Mouse (Mus musculus) erythroblast, adult 5-6 weeks (primary cell): ENCODE measurements around the gene Borcs6. TPM values are rescaled to one million over a fixed set of nuclear protein-coding genes. Genes with fewer than 3 reads are reported as not detected.

Source experiments
- ATAC-seq: replicated peaks from 2 replicates; pipeline ENCODE4 v1.8.0; 2016; ENCODE audit warnings: moderate number of reproducible peaks, mild to moderate bottlenecking, moderate TSS enrichment, inconsistent platforms; ENCODE audit not compliant: poor library complexity, low FRiP score, severe bottlenecking
- total RNA-seq, 2 experiments: library from RNA; stranded (forward) in 1 of 2; stranded (reverse) in 1 of 2; fragments of 150-400 nt in 1 of 2; fragments of 200-764, 138-1000 nt in 1 of 2; gene quantifications; 2 replicates each; pipeline versions ENCODE4 v1.2.3 to v1.2.4; 2015 to 2017; ENCODE audit warnings: low replicate concordance in 2 of 2

Gene Borcs6
- total RNA-seq (2015; ENCODE audit: low replicate concordance) (2.5 and 3.1 TPM in 2 replicates), total RNA-seq (2017; ENCODE audit: low replicate concordance) (1.0 and 4.7 TPM in 2 replicates)

DNA sequence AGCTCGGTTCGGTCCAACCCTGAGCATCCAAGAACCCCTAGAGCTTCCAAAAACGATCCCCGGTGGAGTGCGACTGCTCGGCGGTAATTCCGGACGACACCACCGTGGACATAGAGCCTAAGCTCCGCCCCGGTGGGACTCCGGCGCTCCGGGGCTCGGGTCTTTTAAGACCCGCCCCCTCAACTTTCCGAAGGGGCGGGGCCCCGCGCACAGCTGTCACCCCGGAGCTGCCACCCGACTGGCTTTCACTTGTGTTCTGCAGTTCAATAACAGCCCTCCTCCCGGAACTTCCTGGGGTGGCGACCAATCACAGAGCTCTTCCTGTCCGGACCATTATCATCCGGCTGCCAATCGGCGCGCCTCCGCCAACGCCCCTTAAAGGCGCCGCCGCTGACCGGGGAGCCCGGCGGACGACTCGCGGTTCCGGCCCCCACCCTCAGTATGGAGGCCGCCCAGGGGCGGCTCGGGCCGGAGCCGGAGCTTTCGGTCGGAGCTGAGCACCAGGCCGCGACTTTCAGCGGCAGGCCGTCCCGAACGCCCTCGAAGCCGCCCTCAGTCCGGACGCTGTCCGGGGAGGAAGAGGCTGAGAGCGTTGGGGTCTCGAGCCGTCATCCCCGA is at the start of gene Borcs6:
Gene Borcs6, plus strand, starts transcription at position 361 of the 618 bp plus-strand sequence.
- ATAC-seq, result peak; percentile 81

DNA sequence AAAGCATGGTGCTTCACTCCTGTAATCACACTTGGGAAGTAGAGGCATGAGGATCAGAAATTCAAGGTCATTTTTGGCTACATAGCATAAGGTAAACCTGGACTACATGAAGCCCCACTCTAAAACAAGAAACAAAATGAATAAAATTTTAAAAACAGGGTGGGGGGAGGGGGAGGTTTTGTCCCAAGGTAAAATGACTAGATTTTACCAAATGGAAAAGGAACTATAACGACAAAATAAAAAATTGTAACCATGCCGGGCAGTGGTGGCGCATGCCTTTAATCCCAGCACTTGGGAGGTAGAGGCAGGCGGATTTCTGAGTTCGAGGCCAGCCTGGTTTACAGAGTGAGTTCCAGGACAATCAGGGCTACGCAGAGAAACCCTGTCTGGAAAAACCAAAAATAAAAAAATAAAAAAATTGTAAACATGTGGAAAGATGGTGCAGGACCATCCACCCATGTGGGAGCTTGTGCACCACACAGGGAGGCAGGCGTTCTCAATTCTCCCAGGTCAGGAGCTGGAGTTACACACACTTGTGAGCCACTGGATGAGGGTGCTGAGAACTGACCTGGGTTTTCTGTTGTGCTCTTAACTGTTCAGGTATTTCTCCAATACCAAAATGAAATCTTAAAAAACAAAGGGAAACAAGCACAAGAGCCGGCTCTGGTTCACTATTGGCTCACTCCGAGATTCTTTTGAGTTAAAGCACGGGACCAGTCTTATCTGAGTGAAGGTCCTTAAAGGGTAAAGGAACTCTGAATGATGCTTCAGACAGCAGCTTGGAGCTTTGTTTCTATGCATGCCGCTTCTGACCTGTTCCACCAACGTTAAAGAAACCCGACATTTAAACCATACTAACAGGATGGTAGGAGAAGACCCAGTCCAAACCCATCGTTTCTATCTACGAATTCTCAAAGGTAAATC is 48.9 kb upstream of the Borcs6 start:
- ATAC-seq, result no peak

DNA sequence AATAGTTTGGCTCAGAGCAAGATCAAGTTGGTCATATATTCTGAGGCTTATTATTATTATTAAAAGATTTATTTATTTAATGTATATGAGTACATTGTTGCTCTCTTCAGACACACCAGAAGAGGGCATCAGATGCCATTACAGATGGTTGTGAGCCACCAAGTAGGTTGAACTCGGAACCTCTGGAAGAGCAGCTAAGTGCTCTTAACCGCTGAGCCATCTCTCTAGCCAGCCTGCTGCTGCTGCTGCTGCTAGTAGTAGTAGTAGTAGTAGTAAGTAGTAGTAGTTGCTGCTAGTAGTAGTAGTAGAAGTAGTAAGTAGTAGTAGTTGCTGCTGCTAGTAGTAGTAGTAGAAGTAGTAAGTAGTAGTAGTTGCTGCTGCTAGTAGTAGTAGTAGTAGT is 48.1 kb upstream of the Borcs6 start:
- ATAC-seq, result peak; percentile 21

DNA sequence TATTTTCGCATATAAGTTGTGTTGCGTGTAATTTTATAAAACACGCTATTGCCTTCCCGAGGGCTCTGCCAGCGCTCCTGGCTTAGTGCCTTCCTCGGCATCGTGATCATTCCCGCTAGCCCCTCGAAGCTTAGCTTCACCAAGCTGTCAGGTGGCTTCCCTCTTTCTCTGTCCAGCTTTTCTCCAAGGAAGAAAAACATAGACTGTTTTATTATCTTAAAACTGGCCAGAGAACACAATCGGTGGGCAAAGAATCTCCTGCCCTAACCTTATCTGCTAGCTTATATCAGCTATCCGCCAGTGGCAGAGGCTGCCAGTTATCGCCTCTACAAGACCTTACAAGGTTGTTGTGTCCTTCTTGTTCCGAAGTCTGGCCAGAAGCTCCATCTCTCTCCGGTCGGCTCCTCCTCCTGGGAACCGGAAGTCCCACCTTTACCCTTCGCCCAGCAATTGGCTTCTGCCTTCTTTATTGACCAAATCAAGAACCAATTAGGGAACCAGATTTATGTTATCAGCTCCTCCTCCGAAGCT is 47.4 kb upstream of the Borcs6 start:
- ATAC-seq, result peak; percentile 80

DNA sequence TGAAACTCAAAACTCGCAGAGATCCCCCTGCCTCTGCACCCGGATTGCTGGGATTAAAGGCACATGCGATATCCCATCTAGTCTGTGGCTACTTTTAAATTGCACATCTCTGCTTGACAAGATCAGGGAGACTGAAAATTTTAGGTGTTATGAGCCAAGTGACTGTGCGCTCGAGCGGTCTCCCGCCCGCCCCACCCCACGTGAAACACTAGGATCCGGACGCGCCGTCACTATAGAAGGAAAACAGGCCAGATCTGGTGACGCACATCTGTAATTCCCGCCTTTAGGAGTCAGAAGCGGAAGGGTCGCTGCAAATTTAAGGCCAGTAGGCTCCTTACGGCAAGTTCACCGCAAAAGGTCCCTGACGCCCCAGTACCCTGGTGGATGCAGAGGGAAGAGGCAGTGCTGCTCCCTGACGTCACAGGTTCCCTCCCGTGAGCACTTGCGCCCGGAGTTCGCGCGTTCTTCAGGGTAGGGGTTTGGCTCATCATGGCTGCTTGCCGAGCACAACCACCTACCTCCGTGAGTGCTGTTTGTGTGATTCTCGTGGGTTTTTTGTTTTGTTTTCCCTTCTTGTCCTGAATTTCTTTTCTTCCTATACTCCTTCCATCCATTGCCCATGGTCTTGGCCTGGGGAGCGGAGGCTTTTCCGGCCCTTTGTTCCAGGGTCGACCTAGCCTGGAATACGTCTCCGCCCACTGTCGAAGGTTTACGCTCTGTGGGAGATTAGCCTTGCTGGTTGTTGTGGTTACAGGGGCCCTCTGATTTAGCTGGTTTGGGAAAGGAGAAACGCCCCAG is 43.7 kb upstream of the Borcs6 start, which contains the start of gene Ctc1:
Gene Ctc1, plus strand, starts transcription at position 268 of the 798 bp plus-strand sequence.
- ATAC-seq, result peak; percentile 88

DNA sequence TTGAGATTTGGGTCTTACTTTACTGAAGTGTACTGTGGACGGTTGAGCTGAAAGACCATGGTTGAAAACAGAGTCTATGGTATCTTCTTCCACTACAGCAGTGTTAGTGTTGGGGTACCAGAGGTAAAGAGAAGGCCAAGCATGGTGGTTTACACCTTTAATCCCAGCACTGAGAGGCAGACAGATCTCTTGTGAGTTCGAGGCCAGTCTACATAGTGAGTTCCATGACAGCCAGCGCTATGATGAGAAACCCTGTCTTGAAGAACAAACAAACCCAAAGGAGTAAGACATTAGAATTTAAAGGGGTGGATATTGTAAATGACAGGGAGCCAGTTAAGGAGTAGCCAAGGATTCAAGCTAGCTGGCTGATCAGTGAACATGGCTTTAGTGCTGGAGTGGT is 42.8 kb upstream of the Borcs6 start:
- ATAC-seq, result no peak

DNA sequence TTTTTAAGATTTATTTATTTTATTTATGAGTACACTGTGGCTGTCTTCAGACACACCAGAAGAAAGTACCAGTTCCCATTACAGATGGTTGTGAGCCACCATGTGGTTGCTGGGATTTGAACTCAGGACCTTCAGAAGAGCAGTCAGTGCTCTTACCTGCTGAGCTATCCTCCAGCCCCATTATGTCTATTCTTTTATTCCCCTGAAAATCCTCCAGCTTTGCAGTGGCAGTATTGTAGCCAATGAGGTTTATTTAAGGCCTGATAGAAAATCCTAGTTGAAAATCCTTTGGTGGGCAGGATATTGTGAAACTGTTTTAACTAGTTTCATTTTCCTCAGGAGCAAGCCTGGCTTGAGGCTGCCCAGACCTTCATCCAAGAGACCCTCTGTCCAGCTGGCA is 38.8 kb upstream of the Borcs6 start:
- ATAC-seq, result no peak

DNA sequence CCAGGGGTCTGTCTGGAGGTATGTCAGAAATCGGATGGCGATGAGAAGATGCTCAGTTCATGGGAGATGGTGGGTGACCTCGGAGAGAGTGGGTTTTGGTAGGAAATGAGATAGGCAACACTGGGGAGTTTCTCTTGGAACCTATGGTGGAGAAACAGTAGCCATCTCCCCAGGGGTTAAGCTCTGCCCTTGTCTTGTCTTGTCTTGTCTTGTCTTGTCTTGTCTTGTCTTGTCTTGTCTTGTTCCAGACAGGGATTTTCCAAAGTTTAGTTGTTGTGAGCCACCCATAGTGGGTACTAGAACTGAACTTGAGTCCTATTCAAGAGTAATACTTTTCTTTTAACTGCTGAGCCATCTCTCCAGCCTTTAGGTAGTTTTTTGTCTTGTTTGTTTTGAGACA is 33.0 kb upstream of the Borcs6 start:
- no peak for ATAC-seq

DNA sequence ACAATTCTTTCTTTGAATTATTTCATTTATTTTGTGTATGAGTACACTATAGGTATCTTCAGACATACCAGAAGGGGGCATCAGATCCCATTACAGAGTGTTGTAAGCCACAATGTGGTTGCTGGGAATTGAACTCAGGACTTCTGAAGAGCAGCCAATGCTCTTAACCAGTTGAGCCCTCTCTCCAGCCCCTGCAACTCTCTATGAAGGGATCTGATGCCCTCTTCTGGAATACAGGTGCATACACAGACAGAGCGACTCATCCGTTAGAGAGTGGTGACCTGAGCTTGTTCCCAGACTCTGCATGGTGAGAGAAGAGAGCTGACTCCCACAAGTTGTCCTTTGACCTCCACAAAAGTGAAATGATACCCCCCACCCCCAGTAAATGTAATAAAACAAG is 30.7 kb upstream of the Borcs6 start:
- ATAC-seq, result peak; percentile 50; the same call in 1 of the 2 replicates

DNA sequence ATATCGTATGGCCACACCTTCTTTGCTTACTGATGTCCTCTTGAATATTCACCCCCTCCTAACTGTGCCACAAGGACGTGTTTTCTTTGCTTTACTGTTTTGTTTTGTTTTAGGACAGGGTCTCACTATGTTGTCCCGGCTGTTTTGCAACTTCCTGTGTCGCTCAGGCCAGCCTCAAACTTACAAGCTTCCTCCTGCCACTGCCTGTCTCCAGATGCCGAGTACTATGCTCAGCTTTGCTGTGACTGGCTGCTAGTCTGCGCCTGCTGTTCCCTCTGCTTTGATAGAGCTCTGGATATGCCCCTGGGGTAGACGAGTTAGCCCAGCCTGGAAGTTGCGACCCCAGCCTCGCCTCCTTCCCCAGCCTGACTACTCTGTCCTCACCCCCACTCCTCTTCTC is 26.0 kb upstream of the Borcs6 start:
- ATAC-seq, result no peak

DNA sequence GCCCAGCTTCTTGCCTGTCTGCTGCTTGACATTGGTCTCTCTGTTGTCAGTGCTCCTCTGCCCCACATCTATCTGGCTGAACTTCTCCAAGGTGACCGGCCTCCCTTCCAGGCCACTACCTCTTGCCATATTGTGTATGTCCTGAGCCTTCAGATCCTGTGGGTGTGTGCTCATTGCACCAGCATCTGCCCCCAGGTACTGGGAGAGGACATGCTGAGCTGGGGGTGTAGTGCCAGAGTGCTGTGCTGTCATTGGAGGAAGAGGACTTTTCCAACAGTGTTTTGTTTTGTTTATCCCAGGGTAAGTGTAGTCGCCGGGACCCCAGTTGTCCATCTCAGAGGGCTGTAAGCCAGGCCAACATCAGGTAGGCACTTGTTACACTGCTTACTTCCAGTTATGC is 24.9 kb upstream of the Borcs6 start:
- ATAC-seq, result no peak

DNA sequence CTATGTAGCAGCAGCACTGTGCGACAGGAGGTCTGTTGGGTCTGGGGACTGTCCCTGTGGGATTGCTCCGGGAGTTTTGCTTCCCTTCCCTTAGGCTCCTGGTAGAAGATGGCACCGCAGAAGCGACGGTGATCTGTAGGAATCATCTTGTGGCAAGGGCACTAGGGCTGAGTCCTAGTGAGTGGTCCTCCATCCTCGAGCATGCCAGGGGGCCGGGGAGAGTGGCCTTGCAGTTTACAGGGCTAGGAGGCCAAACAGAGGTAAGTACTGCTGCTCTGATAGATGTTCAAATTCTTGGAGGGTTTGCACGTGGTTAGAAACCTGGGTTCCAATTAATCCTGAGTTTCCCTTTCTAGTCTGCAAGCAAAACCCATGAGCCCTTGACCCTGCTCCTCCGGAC is 24.1 kb upstream of the Borcs6 start:
- ATAC-seq, result no peak

DNA sequence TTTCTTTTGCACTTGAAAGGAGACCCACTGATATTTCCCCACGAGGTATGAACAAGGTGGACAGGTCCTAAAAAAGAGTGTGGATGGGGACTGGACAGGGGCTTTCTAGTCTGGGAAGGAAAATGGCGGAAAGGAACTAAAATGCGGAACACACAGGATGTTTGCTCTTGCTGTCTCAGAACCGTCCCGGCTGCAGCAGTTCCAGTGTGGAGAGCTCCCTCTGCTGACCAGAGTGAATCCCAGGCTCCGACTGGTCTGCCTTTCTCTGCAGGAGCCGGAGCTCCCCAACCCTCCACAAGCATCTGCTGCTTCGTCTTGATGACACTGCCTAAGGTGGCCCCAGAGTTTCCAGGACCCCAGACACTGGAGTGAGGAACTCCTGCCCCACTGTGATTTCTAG is 23.7 kb upstream of the Borcs6 start:
- peak; percentile 57 for ATAC-seq

DNA sequence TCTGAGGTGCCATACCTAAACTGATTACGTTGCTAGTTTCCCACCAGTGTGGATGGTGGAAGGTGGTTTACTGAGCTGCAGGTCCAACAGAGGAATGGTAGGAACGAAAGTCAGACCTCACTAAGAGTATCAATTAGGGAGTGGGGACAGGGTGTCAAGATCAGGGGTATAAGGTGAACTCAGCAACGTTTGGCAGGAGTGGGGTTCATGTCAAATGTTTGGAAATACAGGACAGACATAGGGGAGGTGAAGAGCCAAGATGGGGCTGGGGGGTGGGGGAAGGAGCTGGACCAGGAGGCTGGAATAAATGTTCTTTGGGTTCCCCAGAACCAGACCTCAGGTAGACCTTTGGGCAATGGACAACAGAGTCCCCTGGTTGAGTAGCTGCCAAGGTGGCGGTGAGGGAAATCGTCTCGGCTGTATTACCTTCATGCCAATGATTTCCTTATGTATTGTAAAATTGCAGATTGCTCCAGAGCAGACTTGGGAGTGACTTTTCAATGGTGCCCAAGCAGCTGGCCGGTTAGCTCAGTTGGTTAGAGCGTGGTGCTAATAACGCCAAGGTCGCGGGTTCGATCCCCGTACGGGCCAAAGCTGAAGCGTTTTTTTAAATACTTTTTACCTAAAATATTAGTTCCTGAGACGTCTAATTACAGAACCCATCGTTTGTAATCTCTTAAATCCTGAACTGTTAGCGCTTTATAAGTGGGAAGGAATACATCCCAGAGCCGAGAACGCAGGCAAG is 22.9 kb upstream of the Borcs6 start:
- no peak for ATAC-seq

DNA sequence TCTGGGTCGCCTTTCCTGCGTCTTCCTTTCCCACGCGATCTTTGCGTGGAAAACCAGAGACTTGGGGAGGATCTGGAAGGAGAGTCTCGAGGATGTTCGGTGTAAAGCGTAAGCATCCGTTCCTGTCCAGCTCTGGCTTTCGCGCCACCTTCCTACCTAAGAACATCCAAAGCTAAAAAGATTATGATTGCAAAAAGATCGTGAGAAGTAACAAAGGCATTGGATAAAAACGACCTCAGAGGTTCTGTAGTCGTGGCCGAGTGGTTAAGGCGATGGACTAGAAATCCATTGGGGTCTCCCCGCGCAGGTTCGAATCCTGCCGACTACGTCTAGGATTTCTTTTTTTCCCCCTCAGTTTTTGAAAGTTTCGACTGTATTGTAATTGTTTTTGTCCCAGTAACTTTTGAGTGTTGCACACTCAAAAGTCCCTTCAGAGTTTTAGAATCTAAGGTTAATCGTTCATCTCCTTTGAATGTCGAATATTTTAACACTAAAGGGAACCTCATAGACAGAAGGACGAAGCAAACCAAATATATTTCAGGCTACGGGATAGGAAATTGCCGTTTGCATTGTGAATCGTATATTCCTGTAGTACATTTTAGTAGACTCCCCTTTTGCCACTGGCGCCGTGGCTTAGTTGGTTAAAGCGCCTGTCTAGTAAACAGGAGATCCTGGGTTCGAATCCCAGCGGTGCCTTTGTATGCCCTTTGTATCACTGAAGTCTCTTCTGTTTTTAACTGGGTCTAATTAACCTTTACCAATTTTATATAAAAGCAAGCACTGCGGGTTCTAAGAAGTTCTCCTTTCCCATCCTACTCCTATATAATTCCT is 22.1 kb upstream of the Borcs6 start:
- 0 out of 2 replicates have a peak, but pooled peaks have one; percentile 6 for ATAC-seq

DNA sequence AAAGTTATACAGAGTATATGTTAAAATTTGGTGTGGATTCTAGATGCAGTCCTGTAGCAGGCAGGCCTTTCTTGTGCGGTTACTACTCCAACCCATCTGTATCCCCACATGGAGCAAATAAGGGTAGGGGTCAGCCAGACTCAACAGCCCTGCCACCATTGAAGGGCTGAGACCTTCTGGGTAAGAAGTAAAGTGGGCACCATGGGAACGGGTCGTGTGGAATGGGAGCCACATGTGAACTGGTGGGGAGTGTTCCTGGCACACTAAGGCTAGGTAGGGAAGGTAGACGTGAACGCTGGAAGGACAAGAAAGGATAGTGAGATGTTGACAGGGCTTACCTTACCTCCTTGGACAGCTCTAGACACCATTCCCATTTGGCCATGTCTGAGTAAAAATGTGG is 21.3 kb upstream of the Borcs6 start:
- ATAC-seq, result no peak

DNA sequence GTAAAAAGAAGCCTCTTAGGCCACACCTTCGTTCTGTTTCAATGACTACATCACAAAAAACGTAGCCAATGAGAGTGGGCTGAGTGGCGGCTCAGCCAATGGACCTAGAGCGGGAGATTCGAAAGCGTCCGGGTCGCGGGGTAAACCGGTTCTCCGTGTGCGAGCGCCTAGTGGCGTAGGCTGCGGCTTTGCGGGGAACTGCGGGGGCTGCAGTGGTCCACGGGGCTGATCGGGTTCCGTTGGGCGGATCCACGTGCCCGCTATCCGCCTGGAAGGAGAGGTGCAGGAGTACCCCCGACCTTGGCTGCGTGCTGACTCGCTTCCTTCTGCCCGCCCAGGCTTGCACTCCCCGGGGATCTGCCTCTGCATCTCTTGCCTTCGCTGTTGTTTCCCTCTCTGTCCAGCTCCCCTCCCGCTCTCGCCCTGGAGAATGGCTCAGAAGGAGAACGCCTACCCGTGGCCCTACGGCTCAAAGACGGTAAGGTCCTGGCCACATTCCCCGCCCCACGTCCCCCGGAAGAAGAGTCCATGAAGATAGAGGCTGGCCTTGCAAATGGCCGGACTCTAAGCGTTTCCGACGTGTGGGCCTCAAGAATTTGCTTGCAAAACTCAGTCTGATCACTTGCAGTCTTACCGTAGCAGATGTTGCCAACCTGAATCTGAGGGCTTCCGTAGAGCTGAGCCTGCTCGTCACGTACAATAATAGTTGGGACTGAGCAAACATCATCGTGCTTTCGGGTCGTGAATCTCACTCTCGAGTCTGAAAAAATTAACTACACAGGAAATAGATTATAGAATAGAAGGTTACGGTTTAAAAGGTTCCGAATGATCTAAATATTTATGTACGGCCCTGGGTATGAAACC is 13.8 kb upstream of the Borcs6 start, which contains the start of gene Aurkb:
Gene Aurkb, plus strand, starts transcription at position 117 of the 864 bp plus-strand sequence.
- ATAC-seq, result peak; percentile 81
